Mouse (Mus musculus) ovary, postnatal 10 days (tissue): ENCODE data around the gene Pias1.
A peak's percentile ranks its signal among the peaks of the same experiment; 100 is the strongest.

Experiments
- DNase-seq: peaks from one replicate; pipeline ENCODE4 v3.0.0; 2022; ENCODE audit warnings: low spot score

Pias1 gene

DNA sequence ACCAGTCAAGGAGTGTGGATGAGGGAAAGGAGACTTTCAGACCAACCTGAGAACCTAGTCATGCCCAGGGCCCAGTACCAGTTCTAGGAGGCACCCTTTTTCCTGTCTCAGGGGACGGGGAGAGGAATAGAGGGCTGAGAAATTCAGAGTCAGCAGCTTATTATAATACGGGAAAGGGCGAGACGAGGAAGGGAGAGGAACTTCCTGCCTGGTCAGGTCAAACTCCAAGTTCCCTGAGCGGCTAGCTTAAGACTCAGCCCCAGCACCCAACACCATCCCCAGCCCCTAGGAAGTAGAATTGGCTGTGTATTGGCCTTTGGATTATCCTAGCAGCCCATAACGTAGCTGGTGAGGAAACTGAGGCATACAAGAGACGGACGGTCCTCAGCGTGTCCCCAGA lies 130.5 kb downstream of the Pias1 start:
- no peak for DNase-seq

DNA sequence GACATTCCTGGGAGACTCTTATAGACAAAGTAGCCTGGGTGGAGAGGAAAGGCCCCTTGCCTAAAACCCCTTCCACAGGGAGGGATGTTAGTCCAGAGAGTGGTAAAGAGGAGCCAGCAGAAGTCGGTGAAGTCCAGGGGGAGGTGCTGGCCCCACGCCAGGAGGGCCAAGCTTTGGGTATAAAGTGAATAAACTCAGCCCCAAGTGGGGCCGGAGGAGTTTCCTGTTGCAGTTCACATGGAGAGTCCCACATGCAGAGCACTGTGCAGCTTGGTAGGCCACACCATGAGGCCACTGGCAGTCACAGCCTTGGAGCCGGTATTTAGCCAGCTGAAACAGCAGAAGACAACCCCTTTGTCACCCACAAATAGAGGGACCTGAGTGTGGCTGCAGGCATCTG lies 133.2 kb downstream of the Pias1 start:
- no peak for DNase-seq

- DNase-seq: no peak
These were observed 136.2 kb downstream of the Pias1 start for GRCm38 (mm10) chr9:62851571-62851970.

GRCm38 (mm10) chr9:62848641-62849040 lies 139.1 kb downstream of the Pias1 start:
- no peak for DNase-seq

- peak; percentile 88 for DNase-seq
These were observed 140.0 kb downstream of the Pias1 start for GRCm38 (mm10) chr9:62847694-62848093.

- no peak for DNase-seq
These were observed 143.3 kb downstream of the Pias1 start for GRCm38 (mm10) chr9:62844461-62844860.

GRCm38 (mm10) chr9:62843356-62844024 lies 144.2 kb downstream of the Pias1 start:
- DNase-seq: no peak

GRCm38 (mm10) chr9:62839172-62839770 lies 148.5 kb downstream of the Pias1 start:
- no peak for DNase-seq

- peak; percentile 52 for DNase-seq
These were observed 149.1 kb downstream of the Pias1 start, which contains the start of gene Cln6 for GRCm38 (mm10) chr9:62838506-62839171. TSS of gene Cln6 (plus strand) at chr9:62838785.

DNA sequence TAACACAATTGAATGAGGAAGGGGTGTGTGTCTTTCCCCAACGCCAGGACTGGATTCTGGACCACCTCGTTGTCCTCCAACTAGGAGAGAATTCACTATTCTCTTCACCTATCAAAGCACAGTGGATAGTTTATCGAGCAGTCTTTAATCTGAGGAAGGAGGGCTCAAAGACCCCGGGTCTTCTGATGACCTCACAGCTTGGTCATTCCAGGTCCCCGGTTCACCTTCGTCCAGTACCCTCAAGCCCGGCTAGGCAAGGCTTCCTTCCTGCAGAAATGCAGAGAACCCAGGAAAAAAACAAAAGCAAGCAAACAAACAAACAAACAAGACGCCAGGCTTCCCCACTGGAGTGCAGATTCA lies 149.6 kb downstream of the Pias1 start:
- DNase-seq: no peak

- no peak for DNase-seq
These were observed 150.1 kb downstream of the Pias1 start for GRCm38 (mm10) chr9:62837611-62838010.

- DNase-seq: no peak
These were observed 151.8 kb downstream of the Pias1 start for GRCm38 (mm10) chr9:62835705-62836446.

- DNase-seq: no peak
These were observed 152.8 kb downstream of the Pias1 start for GRCm38 (mm10) chr9:62834906-62835305.

GRCm38 (mm10) chr9:62829877-62830276 lies 157.8 kb downstream of the Pias1 start:
- DNase-seq: no peak

- peak; percentile 84 for DNase-seq
These were observed 159.1 kb downstream of the Pias1 start for GRCm38 (mm10) chr9:62828662-62829086.
